Mouse (Mus musculus): ENCODE measurements around the gene Rapgef5.

Gene Rapgef5

DNA sequence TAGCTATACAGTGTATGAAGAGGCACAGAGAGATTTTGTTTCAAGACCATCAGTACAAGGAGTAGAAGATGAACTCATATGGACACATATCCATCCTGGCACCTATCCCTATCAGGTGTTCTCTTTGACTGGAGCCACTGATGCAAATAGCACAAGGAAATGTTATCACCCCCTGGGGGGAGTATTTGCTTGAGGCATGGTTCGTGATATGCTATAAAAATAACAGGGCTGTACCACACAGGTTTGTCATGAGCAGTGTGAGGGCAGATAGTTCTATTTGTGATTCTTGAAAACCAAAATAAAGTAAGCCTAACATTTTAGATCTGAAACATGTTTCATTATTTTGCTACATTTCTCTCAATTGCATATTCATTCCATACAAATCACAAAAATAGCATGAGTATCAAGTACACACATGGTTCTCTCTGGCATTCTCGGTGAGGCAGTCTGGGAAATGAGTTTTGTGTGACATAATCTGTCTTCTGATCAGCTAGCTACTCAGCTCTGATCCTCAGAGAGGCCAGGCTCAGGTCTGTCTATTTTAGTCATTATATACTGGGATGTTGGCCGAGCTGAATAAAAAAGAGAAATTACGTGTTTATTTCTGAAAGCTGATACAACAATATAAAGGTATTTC is 12.3 kb downstream of the Rapgef5 start:
- no peak for DNase-seq (ENCODE audit: low spot score in 2 of 2)

DNA sequence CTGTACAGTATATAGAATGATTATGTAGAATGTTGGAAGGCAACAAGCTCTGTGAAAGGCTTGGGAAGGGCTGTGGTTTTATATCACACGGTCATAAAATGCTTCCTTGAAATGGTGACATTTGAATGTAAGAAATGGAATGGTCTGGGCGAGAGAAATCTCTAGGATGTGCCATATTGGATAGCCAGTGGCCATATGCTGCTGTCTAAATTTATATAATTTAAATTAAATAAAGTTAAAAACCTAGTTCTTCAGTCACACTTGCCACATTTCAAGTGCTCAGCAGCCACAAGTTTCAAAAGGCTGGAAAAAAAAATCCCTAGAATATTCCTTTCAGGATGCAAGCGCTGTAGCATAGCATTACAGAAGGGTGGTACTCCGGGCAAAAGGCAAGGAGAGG is 14.8 kb downstream of the Rapgef5 start:
- DNase-seq (ENCODE audit: low spot score in 2 of 2), result no peak

DNA sequence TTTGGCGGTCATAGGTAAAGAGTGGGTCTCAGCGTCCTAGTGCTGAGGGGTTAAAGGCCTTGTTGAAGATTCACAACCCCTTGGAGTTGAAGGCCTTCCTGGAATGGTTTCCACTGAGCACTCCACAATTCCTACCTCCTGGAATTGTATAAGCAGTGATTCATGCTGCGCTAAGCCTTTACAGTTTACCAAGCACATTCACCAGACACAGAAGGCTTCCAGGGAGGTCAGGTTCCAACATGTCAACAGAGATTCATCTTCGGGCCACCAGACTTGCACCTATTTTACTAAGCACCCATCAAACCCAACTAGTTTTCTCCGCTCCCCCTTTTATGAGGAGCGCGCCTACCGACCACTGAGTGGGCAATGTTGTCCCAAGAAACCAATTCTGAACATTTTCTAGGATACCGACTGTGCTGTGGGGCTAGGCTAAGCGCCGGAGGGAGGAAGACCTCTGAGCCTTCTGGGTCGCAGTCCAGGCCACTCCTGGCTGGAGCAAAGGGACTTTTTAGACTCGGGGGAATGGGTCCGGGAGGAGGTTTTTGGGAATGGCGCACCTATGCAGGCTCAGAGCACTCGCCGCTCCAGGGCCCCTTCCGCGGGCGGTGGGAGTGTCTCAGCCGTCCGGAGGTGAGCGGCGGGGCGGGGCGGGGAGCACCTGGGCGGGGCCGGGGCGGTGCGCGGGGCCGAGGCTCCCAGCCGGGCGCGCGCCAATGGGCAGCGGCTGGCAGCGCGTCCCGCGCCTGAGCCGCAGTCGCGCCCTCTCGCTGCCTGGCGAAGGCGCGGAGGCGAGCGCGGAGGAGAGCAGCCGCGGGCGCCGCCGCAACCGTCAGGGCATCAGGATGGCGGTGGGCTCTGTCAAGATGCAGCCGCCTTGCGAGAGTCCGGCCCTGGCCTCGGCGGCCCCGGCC is 17.2 kb downstream of the Rapgef5 start:
- no peak for DNase-seq (ENCODE audit: low spot score in 2 of 2)

DNA sequence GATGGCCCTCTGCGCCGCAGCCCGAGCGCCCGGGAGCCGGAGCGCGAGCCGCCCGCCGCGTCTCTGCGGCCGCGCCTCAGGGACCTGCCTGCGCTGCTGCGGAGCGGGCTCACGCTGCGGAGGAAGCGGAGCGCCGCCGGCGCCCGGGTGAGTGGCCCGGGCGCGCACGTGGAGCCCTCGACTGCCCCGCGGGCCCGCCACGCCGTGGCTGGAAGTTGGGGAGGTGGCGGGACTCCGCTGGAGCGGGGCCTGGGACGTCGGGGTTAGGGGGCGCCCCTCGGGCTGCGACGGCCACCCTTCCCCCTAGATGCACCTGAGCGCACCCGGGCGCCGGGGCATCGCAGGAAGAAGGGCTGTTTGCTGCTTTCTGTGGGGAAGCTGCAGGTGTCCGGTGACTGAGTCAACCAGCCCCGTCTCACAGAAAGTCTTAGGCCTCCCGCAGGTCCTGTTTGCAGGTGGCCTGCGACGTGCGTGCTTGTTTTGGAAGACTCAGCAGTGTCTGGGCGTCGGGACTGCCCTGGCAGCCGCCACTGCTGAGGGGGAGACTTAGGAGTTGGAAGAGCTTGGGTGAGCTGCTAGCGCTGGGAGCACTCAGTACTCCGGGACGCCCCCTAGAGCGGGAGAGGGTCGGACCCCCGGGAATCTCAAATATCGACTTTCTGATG is 17.9 kb downstream of the Rapgef5 start:
- DNase-seq (ENCODE audit: low spot score in 2 of 2), result peak; percentile 47 to 55

DNA sequence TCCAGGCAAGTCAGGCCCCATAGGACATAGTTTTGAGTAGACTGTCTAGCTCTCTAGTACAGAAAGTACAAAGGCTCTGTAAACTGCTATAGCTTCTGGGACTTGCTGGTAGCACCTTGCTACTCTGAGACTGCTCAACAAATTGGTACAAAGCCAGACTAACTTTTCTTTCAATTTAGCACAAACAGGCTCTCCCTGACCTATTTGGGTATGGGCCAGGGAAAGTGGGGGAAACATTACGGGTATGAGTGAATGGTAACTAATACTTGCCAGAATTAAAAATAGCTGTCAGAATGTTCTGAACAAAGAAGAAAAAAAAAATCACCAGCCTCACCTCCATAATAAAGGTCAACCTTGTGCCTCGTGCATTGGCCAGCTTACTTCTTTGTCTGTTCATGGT is 24.1 kb downstream of the Rapgef5 start:
- no peak for DNase-seq (ENCODE audit: low spot score in 2 of 2)

DNA sequence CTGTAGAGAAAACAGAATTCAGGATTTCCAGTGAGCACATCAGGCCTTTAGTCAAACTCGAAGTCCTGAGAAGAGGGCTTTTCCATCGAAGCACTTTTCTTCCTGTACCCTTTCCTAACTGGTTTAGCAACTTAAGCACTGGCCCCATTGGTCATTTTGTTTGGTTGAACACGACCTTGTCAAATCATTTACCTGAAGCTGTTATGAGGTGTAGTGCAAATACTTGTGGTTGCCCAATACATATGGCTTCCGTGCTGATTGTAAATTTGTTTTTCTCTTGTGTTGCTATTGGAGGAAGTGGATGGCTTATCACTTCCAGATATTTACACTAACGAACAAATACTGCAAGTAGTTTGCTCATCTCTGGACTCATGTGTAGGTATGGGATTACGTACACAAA is 29.0 kb downstream of the Rapgef5 start:
- no peak for DNase-seq (ENCODE audit: low spot score in 2 of 2)

DNA sequence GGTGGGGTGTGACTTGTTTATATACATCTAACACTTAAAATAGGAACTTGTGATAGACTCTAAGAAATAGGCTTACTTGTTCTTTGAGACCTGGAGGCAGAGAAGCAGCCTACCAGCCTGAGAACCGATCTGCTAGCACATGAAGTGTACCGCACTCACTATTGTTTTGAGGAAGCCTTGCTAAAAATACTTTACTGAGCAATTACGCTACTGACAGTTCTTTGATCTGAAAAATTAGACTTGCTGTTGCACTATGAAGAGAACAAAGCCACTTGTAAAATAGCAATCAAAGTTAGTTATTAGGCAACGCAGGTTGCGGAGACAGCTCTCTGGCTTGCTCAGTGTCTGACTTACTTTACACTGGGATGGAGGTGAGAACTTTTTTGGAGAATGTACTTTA is 37.1 kb downstream of the Rapgef5 start:
- no peak for DNase-seq (ENCODE audit: low spot score in 2 of 2)

DNA sequence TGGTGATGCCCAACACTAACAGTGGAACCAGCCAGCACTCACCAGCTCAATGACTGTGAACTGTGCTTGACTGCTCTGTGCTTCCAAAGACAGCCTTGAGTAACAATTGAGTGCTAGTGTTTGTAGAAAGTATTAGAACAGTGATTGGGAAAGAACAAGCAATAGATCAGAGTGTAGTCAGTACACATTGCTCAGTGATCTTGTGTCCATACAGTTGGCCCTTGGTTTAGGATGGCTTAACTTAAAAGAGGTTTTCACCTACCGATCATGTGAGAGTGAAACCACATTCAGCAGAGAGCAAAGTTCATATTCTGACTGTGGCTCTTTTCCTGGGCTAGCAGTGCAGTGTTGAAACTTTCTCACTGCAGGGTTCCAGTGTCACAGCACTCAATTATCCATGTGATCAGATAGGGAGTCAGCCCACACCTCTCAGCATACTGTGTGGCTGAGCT is 38.4 kb downstream of the Rapgef5 start:
- DNase-seq (ENCODE audit: low spot score in 2 of 2), result no peak

DNA sequence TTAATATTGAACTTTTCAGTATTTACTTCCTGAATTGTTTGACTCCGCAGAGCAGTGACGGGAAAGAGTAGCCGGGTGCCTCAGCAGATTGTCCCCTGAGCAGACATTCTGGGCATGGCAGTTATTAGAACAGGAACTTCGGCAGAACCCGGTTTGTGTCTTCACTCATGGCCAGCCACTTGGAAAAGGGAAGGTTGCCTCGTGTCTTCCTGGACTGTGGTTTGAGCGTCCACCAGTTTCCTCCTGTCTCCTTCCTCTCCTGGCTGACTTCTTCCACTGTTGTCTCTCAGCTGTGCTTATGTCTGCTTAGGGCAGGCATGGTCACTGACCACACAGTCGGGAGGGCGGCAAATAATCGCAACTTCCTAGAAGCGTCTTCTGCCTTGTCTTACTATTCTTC is 44.2 kb downstream of the Rapgef5 start:
- peak in 1 of 2 experiments; percentile 39 for DNase-seq (ENCODE audit: low spot score in 2 of 2)

DNA sequence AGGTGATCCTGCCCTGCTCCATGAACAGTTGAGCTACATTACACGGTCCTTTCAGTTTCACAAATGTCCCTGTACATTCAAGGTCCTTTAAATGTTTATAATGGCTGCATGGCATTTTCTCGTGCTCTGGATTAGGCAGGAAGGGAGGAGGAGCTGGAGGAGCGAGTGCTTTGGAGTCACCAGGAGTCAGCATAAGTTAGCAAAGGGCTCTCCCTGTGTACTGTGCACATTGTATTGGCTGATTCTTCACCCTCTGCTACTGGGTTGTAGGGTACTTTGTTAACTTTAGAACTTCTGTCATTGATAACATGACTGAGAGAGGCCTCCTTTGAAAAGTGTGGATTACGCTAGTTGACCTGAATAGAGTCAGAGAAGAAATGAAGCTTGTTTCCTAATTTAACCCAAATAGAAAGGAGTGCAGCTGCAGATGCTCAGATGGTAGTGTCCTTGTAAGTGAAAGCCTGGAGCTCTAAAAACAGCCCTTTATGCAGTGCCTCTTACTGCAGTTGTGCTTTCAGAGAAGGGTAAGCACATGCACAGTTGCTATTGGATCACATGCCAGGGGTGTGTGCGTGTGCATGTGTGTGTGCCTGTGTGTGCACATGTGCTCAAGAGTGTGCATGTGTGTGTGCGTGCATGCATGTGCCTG is 45.3 kb downstream of the Rapgef5 start:
- no peak for DNase-seq (ENCODE audit: low spot score in 2 of 2)

DNA sequence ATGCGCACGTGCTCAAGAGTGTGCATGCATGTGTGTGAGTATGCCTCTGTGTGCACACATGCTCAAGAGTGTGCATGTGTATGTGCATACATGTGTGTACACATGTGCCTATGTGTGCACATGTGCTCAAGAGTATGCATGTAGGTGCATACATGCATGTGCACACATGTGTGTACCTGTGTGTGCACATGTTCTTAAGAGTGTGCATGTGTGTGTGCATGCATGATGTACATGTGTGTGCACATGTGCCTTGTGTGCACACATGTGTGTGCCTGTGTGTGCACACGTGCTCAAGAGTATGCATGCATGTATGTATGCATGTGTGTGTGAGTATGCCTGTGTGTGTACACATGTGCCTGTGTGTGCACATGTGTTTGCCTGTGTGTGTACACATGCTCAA is 45.8 kb downstream of the Rapgef5 start:
- no peak for DNase-seq (ENCODE audit: low spot score in 2 of 2)

DNA sequence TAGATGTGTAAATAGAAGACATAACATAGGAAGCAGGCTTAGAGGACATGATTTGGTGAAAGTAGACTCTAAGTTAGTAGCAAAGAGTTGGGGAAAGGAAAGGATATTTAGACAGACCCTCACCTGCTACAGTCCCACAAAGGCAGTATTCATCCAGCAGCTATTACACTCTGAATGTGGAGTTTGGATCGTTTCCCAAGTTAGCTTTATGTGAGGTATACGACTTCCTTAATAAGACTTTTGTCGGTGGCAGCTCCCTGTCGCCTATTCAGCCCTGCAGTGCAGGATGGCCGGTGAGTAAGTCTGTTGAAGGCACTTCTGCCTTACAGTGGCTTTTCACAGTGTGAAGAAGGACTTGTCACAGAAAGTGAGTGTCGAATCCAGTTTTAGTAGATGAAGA is 47.6 kb downstream of the Rapgef5 start:
- no peak for DNase-seq (ENCODE audit: low spot score in 2 of 2)

DNA sequence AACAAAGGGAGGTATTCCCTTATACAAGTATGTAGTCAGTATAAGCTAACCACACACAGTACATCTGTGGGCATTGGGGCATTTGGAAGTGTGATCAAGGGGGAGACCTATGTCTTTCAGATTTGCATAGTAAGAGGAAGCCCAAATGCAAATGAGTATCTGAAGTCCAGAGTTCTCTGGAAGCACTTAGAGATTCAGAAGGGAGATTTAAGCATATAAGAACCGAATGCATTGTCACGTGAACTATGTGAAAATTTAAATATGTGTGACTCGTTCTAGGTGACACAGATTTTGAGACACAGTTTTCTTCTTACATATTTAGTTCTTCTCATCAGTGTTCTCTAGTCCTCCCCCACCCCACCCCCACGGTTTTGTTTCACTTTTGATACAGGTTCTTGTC is 50.0 kb downstream of the Rapgef5 start:
- DNase-seq (ENCODE audit: low spot score in 2 of 2), result no peak

DNA sequence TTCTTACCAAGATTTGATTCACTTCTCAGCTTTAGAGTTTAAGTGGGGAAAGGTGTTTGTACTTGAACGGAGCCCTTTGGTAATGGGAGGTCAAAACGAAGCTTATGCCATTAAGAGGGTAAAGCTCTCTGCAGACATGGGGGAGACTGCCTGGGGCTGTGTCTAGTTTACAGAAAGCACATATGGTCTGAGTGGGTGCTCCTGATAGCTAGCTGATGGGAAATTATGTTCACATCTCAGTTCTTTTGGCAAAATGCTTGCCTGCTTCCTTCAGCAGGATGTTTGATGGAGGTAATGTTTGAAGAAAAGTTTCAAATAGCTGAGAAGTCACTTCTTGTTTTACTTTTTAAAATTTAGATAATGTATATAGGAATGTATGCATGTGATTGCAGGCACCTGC is 53.4 kb downstream of the Rapgef5 start:
- DNase-seq (ENCODE audit: low spot score in 2 of 2), result no peak

DNA sequence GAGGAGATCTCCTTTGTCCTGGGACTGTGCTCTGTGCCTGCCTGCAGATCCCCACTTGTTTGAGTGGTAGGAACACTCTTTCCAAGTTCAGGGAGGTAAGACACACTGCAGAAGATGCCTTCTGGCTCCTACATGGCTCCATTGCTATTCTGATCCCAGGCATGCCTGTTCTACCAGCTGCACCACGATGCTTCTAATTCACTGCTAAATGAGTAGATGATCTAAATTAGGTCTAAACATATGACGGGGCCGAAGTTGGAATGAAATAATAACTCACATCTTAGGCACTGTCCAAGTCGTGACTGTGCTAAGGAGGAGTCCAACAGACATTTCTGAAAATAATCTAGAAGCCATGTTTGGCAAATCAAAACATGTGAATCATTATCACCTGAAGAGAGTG is 68.0 kb downstream of the Rapgef5 start:
- DNase-seq (ENCODE audit: low spot score in 2 of 2), result no peak

DNA sequence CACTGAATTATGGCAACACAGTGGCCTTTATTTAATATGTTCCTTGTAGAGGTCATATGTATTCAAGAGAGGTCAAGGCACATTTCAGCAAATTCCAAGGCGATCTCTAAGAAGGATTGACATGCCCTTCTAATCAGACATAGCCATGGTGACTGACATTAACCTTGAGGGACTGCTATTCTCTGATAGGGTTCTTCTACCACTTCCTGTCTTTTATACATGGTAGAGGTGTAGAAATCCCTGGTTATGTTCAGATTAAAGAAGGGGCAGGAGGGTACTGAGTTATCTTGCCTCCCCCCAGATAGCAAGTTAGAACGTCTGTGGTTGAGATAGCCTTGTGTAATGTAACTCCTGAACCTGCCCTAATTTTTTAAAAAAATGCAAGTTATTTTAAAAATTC is 69.1 kb downstream of the Rapgef5 start:
- no peak for DNase-seq (ENCODE audit: low spot score in 2 of 2)

DNA sequence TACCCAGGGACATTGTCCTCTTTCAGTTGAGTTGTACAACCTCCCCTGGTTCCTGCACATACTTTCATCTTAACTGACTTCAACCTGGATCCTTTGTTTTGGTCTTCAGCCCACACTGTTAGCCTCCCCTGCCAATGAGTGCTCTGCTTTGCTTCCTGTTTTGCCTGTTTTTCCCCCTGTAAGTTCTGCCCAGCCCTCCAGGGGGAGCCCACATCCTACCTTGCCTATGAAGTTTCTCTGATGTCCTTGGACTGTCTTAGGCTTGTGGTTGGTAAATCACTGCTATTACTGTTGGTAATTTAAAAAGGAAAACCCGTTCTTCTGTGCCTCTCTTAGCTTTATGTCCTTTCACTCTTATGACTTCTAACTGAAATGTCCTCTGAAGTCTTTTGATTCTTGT is 69.8 kb downstream of the Rapgef5 start:
- peak; percentile 19 to 65 for DNase-seq (ENCODE audit: low spot score in 2 of 2)

DNA sequence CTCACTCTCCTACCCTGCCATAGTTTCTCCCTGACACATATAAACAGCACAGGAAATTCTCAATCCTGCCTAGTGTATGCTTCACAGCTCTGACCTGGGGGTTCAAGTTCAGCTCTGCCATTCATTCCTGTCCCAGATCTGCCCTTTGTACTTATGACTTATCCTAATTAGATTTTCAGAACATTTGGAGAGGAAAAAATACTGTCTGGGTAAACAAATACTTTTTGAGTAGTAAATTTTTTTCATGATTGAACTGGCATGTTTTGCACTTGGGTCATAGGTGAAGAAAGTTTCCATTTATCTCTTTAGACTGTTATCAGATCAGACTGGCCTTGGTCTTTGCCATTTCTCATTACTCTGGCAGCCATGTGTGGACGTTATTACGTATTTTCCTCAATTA is 72.9 kb downstream of the Rapgef5 start:
- no peak for DNase-seq (ENCODE audit: low spot score in 2 of 2)

DNA sequence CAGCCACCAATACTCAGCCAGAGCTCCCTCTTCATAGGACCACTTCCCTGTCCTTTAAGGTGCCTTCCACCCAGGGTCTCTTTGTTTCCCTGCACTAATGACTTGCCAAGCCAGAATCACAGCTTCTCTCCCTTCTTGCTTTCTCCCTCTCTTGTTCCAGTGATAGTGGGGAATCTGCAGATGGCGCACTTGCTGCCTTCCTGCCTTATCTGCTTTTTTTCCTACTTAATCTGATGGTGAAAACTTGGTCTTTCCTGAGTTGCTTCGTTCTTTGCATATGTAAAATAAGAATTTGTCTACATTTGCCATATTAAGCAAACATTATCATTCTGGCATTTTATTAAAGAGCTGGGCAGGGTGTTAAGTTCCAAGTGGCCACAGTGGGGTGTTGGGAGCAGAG is 75.7 kb downstream of the Rapgef5 start:
- no peak for DNase-seq (ENCODE audit: low spot score in 2 of 2)

DNA sequence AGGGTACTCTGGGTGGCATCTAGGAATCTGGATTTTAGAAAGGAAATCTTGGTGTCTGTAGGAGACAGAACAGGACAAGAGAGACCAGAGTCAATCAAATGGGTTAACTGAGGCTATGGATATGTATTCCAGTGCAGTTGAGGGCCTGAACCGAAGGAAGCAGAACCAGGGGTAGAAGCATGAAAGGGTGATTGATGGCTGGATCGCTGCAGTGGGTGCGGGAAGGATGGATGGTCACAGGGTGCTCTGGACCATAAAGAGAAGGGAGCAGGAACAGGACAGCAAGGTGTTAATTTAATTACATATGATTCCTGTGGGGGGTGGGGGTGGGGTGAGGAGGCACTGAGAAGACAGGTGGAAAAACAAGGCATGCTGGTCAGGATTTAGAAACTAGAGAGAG is 76.3 kb downstream of the Rapgef5 start:
- no peak for DNase-seq (ENCODE audit: low spot score in 2 of 2)

DNA sequence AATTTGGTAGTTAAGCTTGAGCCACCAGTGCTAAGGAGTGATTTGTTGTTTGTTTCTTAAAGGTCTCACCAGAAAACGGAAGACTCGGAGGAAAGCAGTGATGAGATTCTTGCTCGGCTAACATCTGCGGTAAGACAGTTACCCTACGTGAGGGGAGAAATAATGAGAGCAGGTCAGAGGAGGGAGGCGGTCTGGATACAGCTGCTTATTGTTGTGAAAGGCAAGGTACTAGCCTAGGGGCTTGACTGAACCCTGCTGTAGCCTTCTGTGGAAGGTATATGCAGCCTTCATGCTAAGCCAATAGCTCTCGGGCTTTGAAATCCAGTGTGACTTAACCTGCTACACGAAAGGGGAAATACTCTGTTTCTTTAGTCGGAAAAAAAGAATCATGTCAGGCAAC is 78.9 kb downstream of the Rapgef5 start:
- no peak for DNase-seq (ENCODE audit: low spot score in 2 of 2)

DNA sequence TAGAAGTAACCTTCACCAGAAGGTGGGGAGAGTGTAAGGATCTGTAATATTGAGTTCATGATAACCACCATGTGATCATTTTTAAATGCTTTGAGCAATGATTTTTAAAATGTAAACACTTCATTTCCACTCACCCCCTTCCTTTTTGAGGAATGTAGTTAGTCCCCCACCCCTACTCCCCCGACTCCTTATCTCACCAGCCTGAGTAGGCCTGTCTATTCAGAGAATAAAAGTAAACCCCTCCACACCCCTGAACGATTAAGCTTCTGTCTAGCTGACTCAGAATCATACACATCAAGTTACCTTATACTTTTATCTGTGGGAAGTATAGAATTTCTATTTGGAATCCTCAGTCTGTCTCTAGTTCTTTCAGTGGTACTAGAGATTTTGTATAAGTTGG is 81.9 kb downstream of the Rapgef5 start:
- DNase-seq (ENCODE audit: low spot score in 2 of 2), result no peak
